Mouse (Mus musculus): Measurements from ENCODE around the gene 9930111J21Rik2. TPM values are rescaled to one million over a fixed set of nuclear protein-coding genes. Genes with fewer than 3 reads are reported as not detected.
"Not testable (repeated sequence)": the region's sequence is repeated elsewhere in the genome, so short reads cannot be mapped to it uniquely, and the experiment has no call there.

The 9930111J21Rik2 gene
- polyA plus RNA-seq, 1 experiment, result 91.8 TPM

GRCm38 (mm10) chr11:48991740-48992520 lies 59.1 kb downstream of the 9930111J21Rik2 start, which contains the start of gene Gm12185:
Gene Gm12185, minus strand, starts transcription at chr11:48992226.
- not testable (repeated sequence) for H3K4me1 ChIP-seq (ENCODE audit: control insufficient read depth, insufficient read depth, low read length); H3K27ac ChIP-seq (ENCODE audit: insufficient read depth, low read depth, low read length); H3K4me3 ChIP-seq (ENCODE audit: insufficient read depth, low read length)

- not testable (repeated sequence) for H3K4me3 ChIP-seq (ENCODE audit: insufficient read depth, low read length); H3K27ac ChIP-seq (ENCODE audit: insufficient read depth, low read depth, low read length); H3K4me1 ChIP-seq (ENCODE audit: control insufficient read depth, insufficient read depth, low read length)
Observed at GRCm38 (mm10) chr11:48989981-48990380, 61.1 kb downstream of the 9930111J21Rik2 start.

- not testable (repeated sequence) for H3K4me3 ChIP-seq (ENCODE audit: insufficient read depth, low read length); H3K4me1 ChIP-seq (ENCODE audit: control insufficient read depth, insufficient read depth, low read length)
- H3K27ac ChIP-seq (ENCODE audit: insufficient read depth, low read depth, low read length), result peak overlapping the region; percentile 40; the same call in 1 of the 2 replicates
Observed at GRCm38 (mm10) chr11:48988219-48988618, 62.8 kb downstream of the 9930111J21Rik2 start.

- H3K4me1 ChIP-seq (ENCODE audit: control insufficient read depth, insufficient read depth, low read length); H3K4me3 ChIP-seq (ENCODE audit: insufficient read depth, low read length); H3K27ac ChIP-seq (ENCODE audit: insufficient read depth, low read depth, low read length): not testable (repeated sequence)
Observed at GRCm38 (mm10) chr11:48982848-48983247, 68.2 kb downstream of the 9930111J21Rik2 start.

- H3K4me1 ChIP-seq (ENCODE audit: control insufficient read depth, insufficient read depth, low read length); H3K27ac ChIP-seq (ENCODE audit: insufficient read depth, low read depth, low read length); H3K4me3 ChIP-seq (ENCODE audit: insufficient read depth, low read length): not testable (repeated sequence)
Observed at GRCm38 (mm10) chr11:48980052-48980451, 71.0 kb downstream of the 9930111J21Rik2 start.

DNA sequence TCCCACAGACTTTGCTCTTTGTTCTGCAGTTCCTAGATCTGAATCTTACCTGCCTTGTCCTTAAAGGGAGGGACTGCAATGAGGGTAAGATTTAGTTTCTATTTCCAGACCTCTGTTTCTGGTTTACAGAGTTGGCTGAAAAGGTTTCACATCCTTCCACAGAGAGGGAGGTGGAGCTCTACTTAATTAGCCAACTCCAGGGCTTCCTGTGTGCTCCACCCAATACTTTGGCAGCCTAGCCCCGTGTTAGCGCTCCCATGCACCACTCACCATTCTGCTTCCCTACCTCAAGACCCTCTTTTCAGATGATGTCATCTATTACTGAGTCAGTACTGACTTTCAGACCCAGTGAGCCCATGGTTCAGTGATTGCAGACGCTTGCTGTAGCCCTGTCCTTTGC lies 71.8 kb downstream of the 9930111J21Rik2 start, which contains the start of gene 9930111J21Rik1:
TSS of gene 9930111J21Rik1 (minus strand) at position 148 of the 400 bp plus-strand sequence.
- Histone ChIP-seq H3K4me3 (ENCODE audit: insufficient read depth, low read length) (peak within 1 kb of the TSS; percentile 24), H3K27ac (ENCODE audit: insufficient read depth, low read depth, low read length) (peak within 1 kb of the TSS; percentile 56)
- H3K4me1 ChIP-seq (ENCODE audit: control insufficient read depth, insufficient read depth, low read length), result not testable (repeated sequence)

DNA sequence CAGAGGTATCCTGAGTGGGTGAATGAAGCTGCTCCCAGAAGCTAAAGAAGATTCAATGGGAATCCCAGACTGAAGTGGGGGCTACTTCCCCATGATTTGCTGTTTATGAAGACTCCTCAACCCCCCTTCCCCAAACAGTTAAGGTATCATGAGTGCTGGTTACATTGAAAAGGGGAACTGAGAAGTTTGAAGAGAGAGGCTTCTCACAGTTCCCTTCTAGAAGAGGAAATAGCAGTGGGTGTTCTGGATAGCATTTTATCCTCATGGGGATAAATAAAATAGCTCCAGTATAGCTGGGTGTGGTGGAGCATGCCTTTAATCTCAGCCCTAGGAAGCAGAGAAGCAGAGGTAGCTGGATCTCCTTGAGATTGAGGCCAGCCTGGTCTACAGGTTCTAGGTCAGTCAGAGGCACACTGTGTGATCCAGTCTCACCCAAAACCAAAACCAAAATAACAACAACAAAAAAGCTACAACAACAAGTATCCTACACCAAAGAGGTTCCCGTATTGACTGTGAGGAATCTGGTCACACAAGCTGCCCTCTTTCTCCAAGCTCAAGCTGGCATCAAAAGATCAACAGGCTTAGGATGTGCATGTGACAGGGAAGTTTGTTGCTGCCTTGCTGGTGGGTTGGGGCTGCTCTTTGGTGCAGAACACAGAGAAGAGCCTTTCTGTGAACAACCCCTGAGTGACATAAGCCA lies 72.7 kb downstream of the 9930111J21Rik2 start, which contains the start of gene Olfr56:
TSS of gene Olfr56 (plus strand) at position 650 of the 700 bp plus-strand sequence.
- H3K4me1 ChIP-seq (ENCODE audit: control insufficient read depth, insufficient read depth, low read length), result not testable (repeated sequence)
- Histone ChIP-seq H3K27ac (ENCODE audit: insufficient read depth, low read depth, low read length) (peak within 1 kb of the TSS; percentile 71), H3K4me3 (ENCODE audit: insufficient read depth, low read length) (peak within 1 kb of the TSS; percentile 24)

GRCm38 (mm10) chr11:48974686-48975085 lies 76.4 kb downstream of the 9930111J21Rik2 start:
- not testable (repeated sequence) for H3K27ac ChIP-seq (ENCODE audit: insufficient read depth, low read depth, low read length); H3K4me3 ChIP-seq (ENCODE audit: insufficient read depth, low read length)

More at GRCm38 (mm10) chr11:48974686-48975085, 76.4 kb downstream of the 9930111J21Rik2 start:
- not testable (repeated sequence) for H3K4me1 ChIP-seq (ENCODE audit: control insufficient read depth, insufficient read depth, low read length)

Other genes starting within 250 kb of the 9930111J21Rik2 start
- gene Trim41, start 233.9 kb downstream of the 9930111J21Rik2 start, polyA plus RNA-seq (2012; ENCODE audit: insufficient read depth, insufficient read length, missing spikeins), result 55.5 and 64.4 TPM in 2 replicates
- gene Trim7, start 225.1 kb downstream of the 9930111J21Rik2 start, polyA plus RNA-seq (2012; ENCODE audit: insufficient read depth, insufficient read length, missing spikeins), result 1.0 and 1.1 TPM in 2 replicates
- 4.8 and 11.3 TPM in 2 replicates for gene Gm12184, start 224.6 kb downstream of the 9930111J21Rik2 start, polyA plus RNA-seq (2012; ENCODE audit: insufficient read depth, insufficient read length, missing spikeins)
- 79.4 and 80.7 TPM in 2 replicates for gene Irgm1, start 179.6 kb downstream of the 9930111J21Rik2 start, polyA plus RNA-seq (2012; ENCODE audit: insufficient read depth, insufficient read length, missing spikeins)
- 43.3 and 53.0 TPM in 2 replicates for gene Gm5431, start 149.0 kb downstream of the 9930111J21Rik2 start, polyA plus RNA-seq (2012; ENCODE audit: insufficient read depth, insufficient read length, missing spikeins)
- gene Psme2b, start 105.1 kb downstream of the 9930111J21Rik2 start, polyA plus RNA-seq (2012; ENCODE audit: insufficient read depth, insufficient read length, missing spikeins), result 68.9 and 82.5 TPM in 2 replicates
- 1.0 and 1.3 TPM in 2 replicates for gene Olfr56, start 72.4 kb downstream of the 9930111J21Rik2 start, polyA plus RNA-seq (2012; ENCODE audit: insufficient read depth, insufficient read length, missing spikeins)
- gene 9930111J21Rik1, start 71.8 kb downstream of the 9930111J21Rik2 start, polyA plus RNA-seq (2012; ENCODE audit: insufficient read depth, insufficient read length, missing spikeins), result 27.3 and 32.4 TPM in 2 replicates
- gene Gm12185, start 59.0 kb downstream of the 9930111J21Rik2 start, polyA plus RNA-seq (2012; ENCODE audit: insufficient read depth, insufficient read length, missing spikeins), result 2.7 and 3.7 TPM in 2 replicates
- gene Tgtp1, start 57.1 kb downstream of the 9930111J21Rik2 start, polyA plus RNA-seq (2012; ENCODE audit: insufficient read depth, insufficient read length, missing spikeins), result 2.3 and 5.8 TPM in 2 replicates
- gene Tgtp2, start 13.0 kb upstream of the 9930111J21Rik2 start, polyA plus RNA-seq (2012; ENCODE audit: insufficient read depth, insufficient read length, missing spikeins), result 11.8 and 21.4 TPM in 2 replicates
- 49.2 and 51.9 TPM in 2 replicates for gene Ifi47, start 25.3 kb upstream of the 9930111J21Rik2 start, polyA plus RNA-seq (2012; ENCODE audit: insufficient read depth, insufficient read length, missing spikeins)
- not detected in 2 replicates for gene Olfr1396, start 63.6 kb upstream of the 9930111J21Rik2 start, polyA plus RNA-seq (2012; ENCODE audit: insufficient read depth, insufficient read length, missing spikeins)
- not detected in 2 replicates for gene Olfr1395, start 91.0 kb upstream of the 9930111J21Rik2 start, polyA plus RNA-seq (2012; ENCODE audit: insufficient read depth, insufficient read length, missing spikeins)
- not detected in 2 replicates for gene Olfr1394, start 103.1 kb upstream of the 9930111J21Rik2 start, polyA plus RNA-seq (2012; ENCODE audit: insufficient read depth, insufficient read length, missing spikeins)
- gene Btnl9, start 135.9 kb upstream of the 9930111J21Rik2 start, polyA plus RNA-seq (2012; ENCODE audit: insufficient read depth, insufficient read length, missing spikeins), result 0.15 TPM in 1 of 2 replicates, not detected in the other
- 28.4 and 30.8 TPM in 2 replicates for gene Zfp62, start 152.1 kb upstream of the 9930111J21Rik2 start, polyA plus RNA-seq (2012; ENCODE audit: insufficient read depth, insufficient read length, missing spikeins)
- 76.3 and 89.8 TPM in 2 replicates for gene Mgat1, start 192.9 kb upstream of the 9930111J21Rik2 start, polyA plus RNA-seq (2012; ENCODE audit: insufficient read depth, insufficient read length, missing spikeins)
- not detected in 2 replicates for gene Olfr1393, start 227.1 kb upstream of the 9930111J21Rik2 start, polyA plus RNA-seq (2012; ENCODE audit: insufficient read depth, insufficient read length, missing spikeins)
- gene Olfr1392, start 234.0 kb upstream of the 9930111J21Rik2 start, polyA plus RNA-seq (2012; ENCODE audit: insufficient read depth, insufficient read length, missing spikeins), result not detected in 2 replicates

Measured in bone marrow macrophage, adult 2 months (primary cell).